ENCODE assay signal across 23 mouse cellular contexts in the genomic region with DNA sequence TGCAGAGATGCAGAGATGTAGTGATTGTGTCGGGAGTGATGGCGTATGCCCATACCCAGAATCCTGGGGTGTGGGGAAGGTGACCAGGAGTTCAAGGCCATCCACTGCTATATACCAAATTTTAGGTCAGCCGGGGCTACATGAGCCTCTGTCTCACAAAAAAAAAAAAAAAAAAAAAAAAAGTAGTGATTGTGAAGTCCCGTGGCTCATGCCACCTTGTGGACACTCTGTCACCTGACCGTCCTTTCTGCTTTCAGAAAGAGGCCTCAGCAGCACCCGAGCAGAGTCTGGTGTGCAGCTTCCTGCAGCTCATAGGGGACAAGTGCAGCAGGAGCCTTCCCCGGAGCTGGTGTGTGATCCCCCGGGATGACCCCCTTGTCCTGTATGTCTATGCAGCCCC. TPM values are rescaled to one million over a fixed set of nuclear protein-coding genes. Genes with fewer than 3 reads are reported as not detected.
A peak's percentile ranks its signal among the peaks of the same experiment; 100 is the strongest.
DNase-seq lines count a peak whose midpoint lies in the region; ATAC-seq and TF ChIP-seq lines count a peak whose summit lies in the region.
"Had no signal": no experiment of that assay in that cellular context is flagged by ENCODE, and none has a peak within 500 bp of the region (broad histone marks: within the 10 kb centered on the region; RNA-seq: fewer than 3 reads in every experiment).

No protein-coding gene starts in this region.

- no peaks in the 10 kb centered on the region for H3K9me3 ChIP-seq in heart, embryonic 10.5 days
- H3K9me3 ChIP-seq in liver, postnatal 0 days (ENCODE audit: low read length) = no peaks in the 10 kb centered on the region
- H3K9me3 ChIP-seq in liver, embryonic 12.5 days (replicated peaks) = no peaks in the 10 kb centered on the region
- no peaks in the 10 kb centered on the region for H3K9me3 ChIP-seq in CH12.LX (replicated peaks; ENCODE audit: low read length)
- H3K9me3 ChIP-seq in stomach, postnatal 0 days (ENCODE audit: control insufficient read depth, low read length) = no peaks in the 10 kb centered on the region
- H3K9me3 ChIP-seq: forebrain, embryonic 13.5 days; hindbrain, embryonic 13.5 days; liver, embryonic 15.5 days; neural tube, embryonic 13.5 days had no signal

- TF ChIP-seq RAD21 in CH12.LX (IDR thresholded peaks at IDR 0.05; ENCODE audit: low read depth, low read length) = no peak; the same call in 1 of the 2 replicates

- H3K27ac ChIP-seq in heart, adult 2 months = no peak overlapping the region
- no peak overlapping the region for H3K27ac ChIP-seq in heart, embryonic 10.5 days
- H3K27ac ChIP-seq in liver, postnatal 0 days (ENCODE audit: low read depth) = no peak overlapping the region
- H3K27ac ChIP-seq in liver, embryonic 12.5 days = no peak overlapping the region
- H3K27ac ChIP-seq in CH12.LX (ENCODE audit: insufficient read depth, low read depth) = no peak overlapping the region
- no peak overlapping the region for H3K27ac ChIP-seq in stomach, postnatal 0 days (replicated peaks)
- H3K27ac ChIP-seq: forebrain, embryonic 13.5 days; hindbrain, embryonic 13.5 days; liver, embryonic 15.5 days; neural tube, embryonic 13.5 days had no signal

- no peak for TF ChIP-seq POLR2A in heart, adult 2 months (IDR thresholded peaks at IDR 0.05; ENCODE audit: insufficient read depth, low read depth, low read length)
- TF ChIP-seq POLR2A in CH12.LX (IDR thresholded peaks at IDR 0.05; ENCODE audit: low read depth, low read length) = no peak

- no peak overlapping the region for H3K4me2 ChIP-seq in liver, postnatal 0 days (ENCODE audit: low read depth, low read length)
- H3K4me2 ChIP-seq in liver, embryonic 12.5 days = no peak overlapping the region
- H3K4me2 ChIP-seq in CH12.LX (ENCODE audit: insufficient read depth, low read depth, poor library complexity, severe bottlenecking) = no peak overlapping the region
- no peak overlapping the region for H3K4me2 ChIP-seq in stomach, postnatal 0 days (replicated peaks; ENCODE audit: low read depth)
- H3K4me2 ChIP-seq: forebrain, embryonic 13.5 days; heart, embryonic 11.5 days; hindbrain, embryonic 13.5 days; liver, embryonic 15.5 days; midbrain, embryonic 11.5 days; neural tube, embryonic 13.5 days had no signal

- peak; percentile 16; the same call in 1 of the 2 replicates for TF ChIP-seq CTCF in heart, adult 2 months (IDR thresholded peaks at IDR 0.05)
- peak; percentile 38 for TF ChIP-seq CTCF in liver, postnatal 0 days (IDR thresholded peaks at IDR 0.05; ENCODE audit: low read depth)
- no peak; a peak in 1 of 4 replicates for TF ChIP-seq CTCF in CH12.LX (conservative IDR thresholded peaks at IDR 0.05 in 1 of 2, IDR thresholded peaks at IDR 0.05 in 1 of 2; ENCODE audit: low read depth in 2 of 2, low read length in 2 of 2)
- TF ChIP-seq CTCF in stomach, postnatal 0 days (IDR thresholded peaks at IDR 0.05; ENCODE audit: low read depth) = peak; percentile 48

- H3K36me3 ChIP-seq in heart, adult 2 months (ENCODE audit: control insufficient read depth, insufficient read depth, low read length) = no peaks in the 10 kb centered on the region
- no peaks in the 10 kb centered on the region for H3K36me3 ChIP-seq in heart, embryonic 10.5 days
- H3K36me3 ChIP-seq in liver, postnatal 0 days (replicated peaks; ENCODE audit: insufficient read depth, low read length) = no peaks in the 10 kb centered on the region
- no peaks in the 10 kb centered on the region for H3K36me3 ChIP-seq in liver, embryonic 12.5 days
- H3K36me3 ChIP-seq in CH12.LX (replicated peaks in 1 of 2; ENCODE audit: control insufficient read depth in 1 of 2, insufficient read depth in 1 of 2, low read length in 1 of 2) = peaks cover 21 to 66% of the 10 kb centered on the region in 2 experiments
- no peaks in the 10 kb centered on the region for H3K36me3 ChIP-seq in stomach, postnatal 0 days (ENCODE audit: control insufficient read depth, insufficient read depth, low read length)
- H3K36me3 ChIP-seq: hindbrain, embryonic 13.5 days; liver, embryonic 15.5 days; neural tube, embryonic 13.5 days had no signal

- H3K4me1 ChIP-seq in heart, adult 2 months (ENCODE audit: control insufficient read depth, insufficient read depth, low read length) = 0 out of 2 replicates have a peak, but pooled peaks cover 1% of the 10 kb centered on the region
- H3K4me1 ChIP-seq in heart, embryonic 10.5 days = peaks cover 10% of the 10 kb centered on the region; the same call in 1 of the 2 replicates
- H3K4me1 ChIP-seq in liver, postnatal 0 days (ENCODE audit: insufficient read depth) = no peaks in the 10 kb centered on the region; the same call in none of the 2 replicates
- peaks cover 16% of the 10 kb centered on the region for H3K4me1 ChIP-seq in liver, embryonic 12.5 days
- H3K4me1 ChIP-seq in CH12.LX (ENCODE audit: control insufficient read depth in 1 of 2, insufficient read depth in 2 of 2) = peaks cover 16 to 41% of the 10 kb centered on the region in 2 experiments
- H3K4me1 ChIP-seq in stomach, postnatal 0 days (replicated peaks; ENCODE audit: control insufficient read depth, insufficient read depth) = no peaks in the 10 kb centered on the region
- H3K4me1 ChIP-seq: neural tube, embryonic 13.5 days had no signal

- H3K79me2 ChIP-seq in heart, adult 2 months (replicated peaks; ENCODE audit: control insufficient read depth, insufficient read depth, low read length) = no peaks in the 10 kb centered on the region
- H3K79me2 ChIP-seq in CH12.LX (replicated peaks; ENCODE audit: control insufficient read depth, extremely low read depth, insufficient read depth, poor library complexity, severe bottlenecking) = no peaks in the 10 kb centered on the region

- in situ Hi-C loops in CH12.LX (cut with MboI; ENCODE audit: low pct_ligation_motif_present, low pct_unique_long_range_greater_than_20kb, low sequenced_read_pairs) = no loop called here

- dilution Hi-C loops in CH12.LX (cut with MboI; ENCODE audit: extremely low pct_ligation_motif_present, extremely low pct_unique_long_range_greater_than_20kb, low sequenced_read_pairs) = no loop called here

- WGBS in heart, adult 2 months = 54% methylated on average over 8 of the region's 8 CpGs
- 60% methylated on average over 8 of the region's 8 CpGs for WGBS in heart, embryonic 10.5 days
- 58% methylated on average over 8 of the region's 8 CpGs for WGBS in liver, postnatal 0 days (ENCODE audit: insufficient replicate concordance)
- WGBS in liver, embryonic 12.5 days (ENCODE audit: insufficient replicate concordance) = 49% methylated on average over 8 of the region's 8 CpGs
- 62% methylated on average over 8 of the region's 8 CpGs for WGBS in stomach, postnatal 0 days

- no peak for DNase-seq in heart, adult 2 months
- no peak for DNase-seq in heart, embryonic 10.5 days (ENCODE audit: low spot score)
- peak; percentile 21 for DNase-seq in liver, postnatal 0 days
- DNase-seq in CH12.LX (ENCODE audit: extremely low read depth) = no peak
- DNase-seq in stomach, postnatal 0 days (ENCODE audit: low spot score) = no peak
- DNase-seq in urinary bladder, postnatal 14 days (ENCODE audit: low spot score) = no peak
- DNase-seq: adrenal gland, adult 2 months; cerebellum, adult 11 months; cerebellum, adult 9-10 months; cerebellum, postnatal 36 days; gastrocnemius, postnatal 14 days; heart, postnatal 36 days; kidney, adult 2 months; kidney, postnatal 4 days; thymus, postnatal 14 days had no signal

- H3K9ac ChIP-seq in heart, adult 2 months (ENCODE audit: low read depth, low read length) = no peak overlapping the region
- H3K9ac ChIP-seq in liver, postnatal 0 days (replicated peaks) = no peak overlapping the region
- H3K9ac ChIP-seq in liver, embryonic 12.5 days = no peak overlapping the region
- H3K9ac ChIP-seq in CH12.LX (ENCODE audit: insufficient read depth, low read depth) = no peak overlapping the region
- H3K9ac ChIP-seq in stomach, postnatal 0 days (ENCODE audit: low read length) = no peak overlapping the region
- H3K9ac ChIP-seq: forebrain, embryonic 13.5 days; hindbrain, embryonic 13.5 days; liver, embryonic 15.5 days had no signal

- no peaks in the 10 kb centered on the region for H3K27me3 ChIP-seq in heart, adult 2 months (ENCODE audit: control insufficient read depth, insufficient read depth, low read length)
- no peaks in the 10 kb centered on the region for H3K27me3 ChIP-seq in heart, embryonic 10.5 days (ENCODE audit: insufficient read depth, poor library complexity, severe bottlenecking)
- no peaks in the 10 kb centered on the region for H3K27me3 ChIP-seq in liver, postnatal 0 days (ENCODE audit: insufficient read depth, low read length)
- no peaks in the 10 kb centered on the region for H3K27me3 ChIP-seq in liver, embryonic 12.5 days (replicated peaks)
- H3K27me3 ChIP-seq in CH12.LX (replicated peaks) = no peaks in the 10 kb centered on the region
- H3K27me3 ChIP-seq in stomach, postnatal 0 days (ENCODE audit: control insufficient read depth, insufficient read depth, low read length) = no peaks in the 10 kb centered on the region
- H3K27me3 ChIP-seq: forebrain, embryonic 13.5 days; hindbrain, embryonic 13.5 days; liver, embryonic 15.5 days; neural tube, embryonic 13.5 days had no signal

- TF ChIP-seq EP300 in heart, adult 2 months (IDR thresholded peaks at IDR 0.05; ENCODE audit: insufficient read depth, low read depth, low read length) = no peak
- no peak for TF ChIP-seq EP300 in liver, postnatal 0 days (IDR thresholded peaks at IDR 0.05; ENCODE audit: low read depth)
- TF ChIP-seq EP300 in CH12.LX (IDR thresholded peaks at IDR 0.05; ENCODE audit: low read length) = no peak
- TF ChIP-seq EP300 in stomach, postnatal 0 days (optimal IDR thresholded peaks at IDR 0.05) = no peak

- H3K4me3 ChIP-seq in heart, adult 2 months = no peak overlapping the region
- no peak overlapping the region for H3K4me3 ChIP-seq in heart, embryonic 10.5 days
- no peak overlapping the region for H3K4me3 ChIP-seq in liver, postnatal 0 days (ENCODE audit: low read depth, low read length)
- no peak overlapping the region for H3K4me3 ChIP-seq in liver, embryonic 12.5 days
- H3K4me3 ChIP-seq in CH12.LX (replicated peaks in 1 of 3; ENCODE audit: low read depth in 2 of 3, low read length in 2 of 3, poor library complexity in 1 of 3) = no peak overlapping the region
- no peak overlapping the region for H3K4me3 ChIP-seq in stomach, postnatal 0 days (ENCODE audit: low read depth, low read length)
- H3K4me3 ChIP-seq: forebrain, embryonic 13.5 days; hindbrain, embryonic 13.5 days; liver, embryonic 15.5 days; neural tube, embryonic 13.5 days had no signal

- intact Hi-C loops in heart, adult 2 months (cut with DNase I) = no loop called here

- ATAC-seq in liver, postnatal 0 days = no peak
- ATAC-seq in liver, embryonic 12.5 days = no peak
- ATAC-seq in stomach, postnatal 0 days (ENCODE audit: low FRiP score, low TSS enrichment) = no peak
- ATAC-seq: activated CD4-positive, CD25-positive, alpha-beta regulatory T cell, adult 4 months; forebrain, embryonic 13.5 days had no signal

RNA-seq across cellular contexts. Expression of a gene that starts 17.3 kb away (rescaled TPM):
- 1 to 10 TPM; 1.9 to 2.4 TPM for total RNA-seq in heart, adult 2 months (2021)
- polyA plus RNA-seq in heart, adult 2 months (2012; rRNA removed) = 5.9 and 9.2 TPM in 2 replicates
- 2.2 and 3.8 TPM in 2 replicates for polyA plus RNA-seq in heart, embryonic 10.5 days (2016; fragmentation: Nextera tagmentation; extraction: Ambion mirVana)
- polyA plus RNA-seq in liver, postnatal 0 days (2015; fragmentation: Nextera tagmentation; extraction: Ambion mirVana) = 6.3 and 8.9 TPM in 2 replicates
- 5.1 and 5.9 TPM in 2 replicates for polyA plus RNA-seq in liver, embryonic 12.5 days (2016; fragmentation: Nextera tagmentation; extraction: Ambion mirVana)
- 48.3 and 67.6 TPM in 2 replicates for total RNA-seq in CH12.LX (2012; rRNA removed)
- 41.7 and 41.9 TPM in 2 replicates for total RNA-seq in CH12.LX (2014; rRNA removed)
- 49.2 and 54.4 TPM in 2 replicates for polyA plus RNA-seq in CH12.LX (2012; ENCODE audit: insufficient read length, low read depth)
- 5.9 and 8.2 TPM in 2 replicates for polyA plus RNA-seq in stomach, postnatal 0 days (2015; fragmentation: Nextera tagmentation; extraction: Ambion mirVana)

RNA-seq across cellular contexts. Expression of a gene that starts 30.3 kb away (rescaled TPM):
- total RNA-seq in heart, adult 2 months (2021) = 100 to 1,000 TPM; 186 to 203 TPM
- polyA plus RNA-seq in heart, adult 2 months (2012; rRNA removed) = 234 and 293 TPM in 2 replicates
- polyA plus RNA-seq in heart, embryonic 10.5 days (2016; fragmentation: Nextera tagmentation; extraction: Ambion mirVana) = 281 and 310 TPM in 2 replicates
- 49.0 and 57.5 TPM in 2 replicates for polyA plus RNA-seq in liver, postnatal 0 days (2015; fragmentation: Nextera tagmentation; extraction: Ambion mirVana)
- 107 and 109 TPM in 2 replicates for polyA plus RNA-seq in liver, embryonic 12.5 days (2016; fragmentation: Nextera tagmentation; extraction: Ambion mirVana)
- total RNA-seq in CH12.LX (2012; rRNA removed) (139 and 143 TPM in 2 replicates), CH12.LX (2014; rRNA removed) (56.8 and 66.1 TPM in 2 replicates)
- 102 and 110 TPM in 2 replicates for polyA plus RNA-seq in CH12.LX (2012; ENCODE audit: insufficient read length, low read depth)
- 189 and 201 TPM in 2 replicates for polyA plus RNA-seq in stomach, postnatal 0 days (2015; fragmentation: Nextera tagmentation; extraction: Ambion mirVana)

Comparison
In these comparisons a context has a peak if more than half of its experiments do, and no peak if none do; other contexts are left out.
1. CTCF ChIP-seq: peak in heart, adult 2 months (single experiment), liver, postnatal 0 days (single experiment) and stomach, postnatal 0 days (single experiment); none in CH12.LX (0 of 2).